Mouse (Mus musculus): ENCODE data around the gene Phldb1. TPM values are rescaled to one million over a fixed set of nuclear protein-coding genes. Genes with fewer than 3 reads are reported as not detected.
A peak's percentile ranks its signal among the peaks of the same experiment; 100 is the strongest.
"Not testable (repeated sequence)": the region's sequence is repeated elsewhere in the genome, so short reads cannot be mapped to it uniquely, and the experiment has no call there.

Phldb1 gene
- polyA plus RNA-seq, 1 experiment from 2014 or later = 38.0 TPM

GRCm38 (mm10) chr9:44647656-44648055, 87.3 kb downstream of the Phldb1 start:
- Histone ChIP-seq H3K9ac (no peak overlapping the region), H3K4me1 (0 out of 2 replicates have a peak, but pooled peaks cover 4% of the 10 kb centered on the region), H3K4me3 (no peak overlapping the region), H3K4me2 (no peak overlapping the region), H3K9me3 (no peaks in the 10 kb centered on the region), H3K27ac (no peak overlapping the region), H3K36me3 (no peaks in the 10 kb centered on the region), H3K27me3 (no peaks in the 10 kb centered on the region)
- 80% methylated on average over 4 of the region's 4 CpGs for WGBS
- no peak for ATAC-seq (ENCODE audit: insufficient number of reproducible peaks, insufficient read depth, low FRiP score, low TSS enrichment, low read depth)

- Histone ChIP-seq H3K4me3 (no peak overlapping the region), H3K4me2 (no peak overlapping the region), H3K9ac (no peak overlapping the region), H3K27ac (no peak overlapping the region), H3K4me1 (0 out of 2 replicates have a peak, but pooled peaks cover 4% of the 10 kb centered on the region), H3K9me3 (no peaks in the 10 kb centered on the region), H3K27me3 (no peaks in the 10 kb centered on the region), H3K36me3 (no peaks in the 10 kb centered on the region)
- no peak for ATAC-seq (ENCODE audit: insufficient number of reproducible peaks, insufficient read depth, low FRiP score, low TSS enrichment, low read depth)
- 91% methylated on average over 8 of the region's 8 CpGs for WGBS
Measured at GRCm38 (mm10) chr9:44647026-44647425, 88.0 kb downstream of the Phldb1 start.

- Histone ChIP-seq H3K4me1 (0 out of 2 replicates have a peak, but pooled peaks cover 4% of the 10 kb centered on the region), H3K4me3 (no peak overlapping the region), H3K9ac (no peak overlapping the region), H3K4me2 (no peak overlapping the region), H3K36me3 (no peaks in the 10 kb centered on the region), H3K27me3 (no peaks in the 10 kb centered on the region), H3K9me3 (no peaks in the 10 kb centered on the region), H3K27ac (no peak overlapping the region)
- WGBS = 85% methylated on average over 6 of the region's 6 CpGs
- no peak for ATAC-seq (ENCODE audit: insufficient number of reproducible peaks, insufficient read depth, low FRiP score, low TSS enrichment, low read depth)
Measured at GRCm38 (mm10) chr9:44646366-44646765, 88.6 kb downstream of the Phldb1 start.

GRCm38 (mm10) chr9:44645924-44646323, 89.1 kb downstream of the Phldb1 start:
- H3K27me3 ChIP-seq = no peaks in the 10 kb centered on the region
- 66% methylated on average over 15 of the region's 15 CpGs for WGBS
- H3K9ac ChIP-seq = no peak overlapping the region
- H3K9me3 ChIP-seq = no peaks in the 10 kb centered on the region
- no peak overlapping the region for H3K4me3 ChIP-seq
- no peak overlapping the region for H3K27ac ChIP-seq
- no peak overlapping the region for H3K4me2 ChIP-seq
- ATAC-seq (ENCODE audit: insufficient number of reproducible peaks, insufficient read depth, low FRiP score, low TSS enrichment, low read depth) = no peak
- H3K36me3 ChIP-seq = peaks cover under 1% of the 10 kb centered on the region; the same call in 1 of the 2 replicates
- 0 out of 2 replicates have a peak, but pooled peaks cover 4% of the 10 kb centered on the region for H3K4me1 ChIP-seq

GRCm38 (mm10) chr9:44645481-44645880, 89.5 kb downstream of the Phldb1 start:
- Histone ChIP-seq H3K4me2 (no peak overlapping the region), H3K4me3 (no peak overlapping the region), H3K4me1 (0 out of 2 replicates have a peak, but pooled peaks cover 4% of the 10 kb centered on the region), H3K27ac (no peak overlapping the region), H3K27me3 (no peaks in the 10 kb centered on the region), H3K9ac (no peak overlapping the region), H3K9me3 (no peaks in the 10 kb centered on the region), H3K36me3 (peaks cover 4% of the 10 kb centered on the region; the same call in 1 of the 2 replicates)
- ATAC-seq (ENCODE audit: insufficient number of reproducible peaks, insufficient read depth, low FRiP score, low TSS enrichment, low read depth) = no peak
- WGBS = 80% methylated on average over 5 of the region's 5 CpGs

GRCm38 (mm10) chr9:44644186-44644585, 90.8 kb downstream of the Phldb1 start:
- Histone ChIP-seq H3K9ac (no peak overlapping the region), H3K27ac (no peak overlapping the region), H3K27me3 (no peaks in the 10 kb centered on the region), H3K36me3 (peaks cover 4% of the 10 kb centered on the region; the same call in 1 of the 2 replicates), H3K9me3 (no peaks in the 10 kb centered on the region), H3K4me2 (no peak overlapping the region), H3K4me1 (0 out of 2 replicates have a peak, but pooled peaks cover 3% of the 10 kb centered on the region), H3K4me3 (no peak overlapping the region)
- ATAC-seq (ENCODE audit: insufficient number of reproducible peaks, insufficient read depth, low FRiP score, low TSS enrichment, low read depth) = no peak
- WGBS = 83% methylated on average over 2 of the region's 2 CpGs

GRCm38 (mm10) chr9:44643103-44643502, 91.9 kb downstream of the Phldb1 start:
- no peak overlapping the region for H3K4me2 ChIP-seq
- 95% methylated on average over 7 of the region's 7 CpGs for whole genome bisulfite sequencing
- no peak overlapping the region for H3K9ac ChIP-seq
- H3K36me3 ChIP-seq = peaks cover 13% of the 10 kb centered on the region
- H3K27ac ChIP-seq = no peak overlapping the region
- no peaks in the 10 kb centered on the region for H3K9me3 ChIP-seq
- H3K4me3 ChIP-seq = no peak overlapping the region
- H3K4me1 ChIP-seq = no peaks in the 10 kb centered on the region
- ATAC-seq (ENCODE audit: insufficient number of reproducible peaks, insufficient read depth, low FRiP score, low TSS enrichment, low read depth) = no peak
- no peaks in the 10 kb centered on the region for H3K27me3 ChIP-seq

- Histone ChIP-seq H3K4me3 (no peak overlapping the region), H3K27ac (no peak overlapping the region), H3K4me1 (0 out of 2 replicates have a peak, but pooled peaks cover 6% of the 10 kb centered on the region), H3K9me3 (no peaks in the 10 kb centered on the region), H3K4me2 (no peak overlapping the region), H3K9ac (no peak overlapping the region), H3K27me3 (no peaks in the 10 kb centered on the region), H3K36me3 (peaks cover 27% of the 10 kb centered on the region)
- ATAC-seq (ENCODE audit: insufficient number of reproducible peaks, insufficient read depth, low FRiP score, low TSS enrichment, low read depth) = no peak
- WGBS = 98% methylated on average over 2 of the region's 2 CpGs
Measured at GRCm38 (mm10) chr9:44641616-44642015, 93.4 kb downstream of the Phldb1 start.

- Histone ChIP-seq H3K4me2 (no peak overlapping the region), H3K4me1 (0 out of 2 replicates have a peak, but pooled peaks cover 6% of the 10 kb centered on the region), H3K36me3 (peaks cover 35% of the 10 kb centered on the region), H3K27ac (no peak overlapping the region), H3K9me3 (no peaks in the 10 kb centered on the region), H3K9ac (no peak overlapping the region), H3K4me3 (no peak overlapping the region), H3K27me3 (no peaks in the 10 kb centered on the region)
- WGBS = 90% methylated on average over 3 of the region's 3 CpGs
- no peak for ATAC-seq (ENCODE audit: insufficient number of reproducible peaks, insufficient read depth, low FRiP score, low TSS enrichment, low read depth)
Measured at GRCm38 (mm10) chr9:44640646-44641357, 94.2 kb downstream of the Phldb1 start.

- not testable (repeated sequence) for H3K9ac ChIP-seq; H3K9me3 ChIP-seq; H3K27ac ChIP-seq; H3K4me1 ChIP-seq; H3K4me3 ChIP-seq; H3K4me2 ChIP-seq; H3K27me3 ChIP-seq; ATAC-seq (ENCODE audit: insufficient number of reproducible peaks, insufficient read depth, low FRiP score, low TSS enrichment, low read depth)
- peaks cover 42% of the 10 kb centered on the region for H3K36me3 ChIP-seq
- 78% methylated on average over 1 of the region's 1 CpGs for WGBS
Measured at GRCm38 (mm10) chr9:44640028-44640427, 95.0 kb downstream of the Phldb1 start.

GRCm38 (mm10) chr9:44638726-44639125, 96.3 kb downstream of the Phldb1 start:
- not testable (repeated sequence) for H3K27me3 ChIP-seq; H3K4me1 ChIP-seq; ATAC-seq (ENCODE audit: insufficient number of reproducible peaks, insufficient read depth, low FRiP score, low TSS enrichment, low read depth); H3K27ac ChIP-seq; H3K9me3 ChIP-seq; H3K4me3 ChIP-seq; H3K9ac ChIP-seq; H3K4me2 ChIP-seq
- WGBS = 94% methylated on average over 9 of the region's 9 CpGs
- peaks cover 55% of the 10 kb centered on the region for H3K36me3 ChIP-seq

GRCm38 (mm10) chr9:44637551-44638169, 97.3 kb downstream of the Phldb1 start:
- H3K9ac ChIP-seq = no peak overlapping the region
- H3K27ac ChIP-seq = 0 out of 2 replicates have a peak overlapping the region, but pooled peaks have one; percentile 9
- no peaks in the 10 kb centered on the region for H3K9me3 ChIP-seq
- no peak overlapping the region for H3K4me3 ChIP-seq
- 75% methylated on average over 15 of the region's 15 CpGs for WGBS
- H3K36me3 ChIP-seq = peaks cover 66% of the 10 kb centered on the region
- no peaks in the 10 kb centered on the region for H3K27me3 ChIP-seq
- H3K4me2 ChIP-seq = no peak overlapping the region
- no peak for ATAC-seq (ENCODE audit: insufficient number of reproducible peaks, insufficient read depth, low FRiP score, low TSS enrichment, low read depth)
- 0 out of 2 replicates have a peak, but pooled peaks cover 6% of the 10 kb centered on the region for H3K4me1 ChIP-seq

Data from embryonic facial prominence, embryonic 13.5 days (tissue).